23 mouse cellular contexts compared by ENCODE assay signal in genomic region chr14:100300905-100301304, GRCm38 (mm10). TPM values are rescaled to one million over a fixed set of nuclear protein-coding genes. Genes with fewer than 3 reads are reported as not detected.
"Had no signal": no experiment of that assay in that cellular context is flagged by ENCODE, and none has a peak within 500 bp of the region (broad histone marks: within the 10 kb centered on the region; RNA-seq: fewer than 3 reads in every experiment).

No protein-coding gene starts in this region.

- H3K27me3 ChIP-seq: heart, embryonic 12.5 days; hindbrain, embryonic 13.5 days; hindbrain, embryonic 15.5 days; limb, embryonic 12.5 days; liver, embryonic 13.5 days; liver, embryonic 15.5 days had no signal

- H3K9ac ChIP-seq: heart, embryonic 12.5 days; hindbrain, embryonic 13.5 days; hindbrain, embryonic 15.5 days; limb, embryonic 12.5 days; liver, embryonic 13.5 days; liver, embryonic 15.5 days had no signal

- H3K4me1 ChIP-seq: heart, embryonic 10.5 days; heart, embryonic 12.5 days; hindbrain, embryonic 13.5 days; hindbrain, embryonic 15.5 days; liver, embryonic 13.5 days; liver, embryonic 15.5 days had no signal

- H3K4me3 ChIP-seq: gastrocnemius, adult 2 months; heart, embryonic 10.5 days; heart, embryonic 12.5 days; hindbrain, embryonic 13.5 days; hindbrain, embryonic 15.5 days; layer of hippocampus, adult 2 months; left cerebral cortex, adult 2 months; limb, embryonic 10.5 days; limb, embryonic 12.5 days; liver, embryonic 13.5 days; liver, embryonic 15.5 days had no signal

- H3K9me3 ChIP-seq: heart, embryonic 10.5 days; heart, embryonic 12.5 days; hindbrain, embryonic 13.5 days; hindbrain, embryonic 15.5 days; limb, embryonic 10.5 days; limb, embryonic 12.5 days; liver, embryonic 13.5 days; liver, embryonic 15.5 days had no signal

- H3K27ac ChIP-seq: gastrocnemius, adult 2 months; heart, embryonic 10.5 days; hindbrain, embryonic 13.5 days; hindbrain, embryonic 15.5 days; hindbrain, postnatal 0 days; layer of hippocampus, adult 2 months; left cerebral cortex, adult 2 months; limb, embryonic 10.5 days; limb, embryonic 12.5 days; liver, embryonic 13.5 days; liver, embryonic 15.5 days had no signal

- DNase-seq: gastrocnemius, adult 2 months; gastrocnemius, postnatal 10 days; gastrocnemius, postnatal 25 days; heart, adult 18-20 months; heart, postnatal 10 days; kidney, adult 11 months; kidney, adult 2 months; kidney, postnatal 10 days; kidney, postnatal 25 days; kidney, postnatal 4 days; liver; liver, embryonic 13.5 days had no signal

- H3K36me3 ChIP-seq: heart, embryonic 10.5 days; heart, embryonic 12.5 days; hindbrain, embryonic 13.5 days; hindbrain, embryonic 15.5 days; limb, embryonic 10.5 days; limb, embryonic 12.5 days; liver, embryonic 13.5 days; liver, embryonic 15.5 days had no signal

RNA-seq across cellular contexts. Expression of gene Klf12, which starts 16.4 kb away (rescaled TPM):
- total RNA-seq: granulocyte monocyte progenitor cell, adult 5-6 weeks had no signal
